Mouse (Mus musculus) adipocyte (in vitro differentiated cells): ENCODE measurements around the gene Sema3b.
"Not testable (repeated sequence)": the region's sequence is repeated elsewhere in the genome, so short reads cannot be mapped to it uniquely, and the experiment has no call there.

Source experiments
- DNase-seq: peaks from one replicate; pipeline ENCODE4 v3.0.0-alpha.2; 2016; ENCODE audit warnings: low spot score

Gene Sema3b

DNA sequence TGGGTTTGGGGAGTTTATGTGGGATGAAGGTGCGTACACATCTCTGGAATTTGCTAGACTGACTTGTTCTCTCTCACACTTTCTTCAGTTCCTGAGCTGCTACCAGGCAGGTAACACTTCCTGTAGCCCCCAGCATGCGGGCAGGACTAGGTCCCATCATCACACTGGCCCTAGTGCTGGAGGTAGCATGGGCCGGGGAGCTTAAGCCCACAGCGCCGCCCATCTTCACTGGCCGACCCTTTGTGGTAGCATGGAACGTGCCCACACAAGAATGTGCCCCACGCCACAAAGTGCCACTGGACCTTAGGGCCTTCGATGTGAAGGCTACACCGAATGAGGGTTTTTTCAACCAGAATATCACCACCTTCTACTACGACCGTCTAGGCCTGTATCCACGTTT, 39.0 kb downstream of the Sema3b start:
- no peak for DNase-seq

DNA sequence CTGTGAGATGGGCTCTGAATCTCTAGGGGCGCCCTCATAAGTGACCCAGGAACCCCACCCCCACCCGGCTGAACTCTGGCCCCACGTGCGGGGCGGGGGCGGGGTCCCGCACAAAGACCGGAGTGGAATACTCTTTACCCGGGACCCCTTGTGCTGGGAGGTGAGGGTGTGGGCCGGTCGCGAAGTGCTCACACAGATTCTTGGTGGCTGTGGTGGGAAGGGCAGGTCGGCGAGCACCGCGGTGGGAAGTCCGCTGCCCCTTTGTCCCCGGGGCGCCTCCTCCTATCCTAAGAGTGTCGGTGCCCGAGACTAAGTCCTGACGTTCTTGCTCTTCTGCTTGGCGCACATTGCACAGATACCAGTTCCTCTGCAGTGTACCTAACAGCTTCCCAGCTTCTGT, 39.8 kb downstream of the Sema3b start:
- no peak for DNase-seq

DNA sequence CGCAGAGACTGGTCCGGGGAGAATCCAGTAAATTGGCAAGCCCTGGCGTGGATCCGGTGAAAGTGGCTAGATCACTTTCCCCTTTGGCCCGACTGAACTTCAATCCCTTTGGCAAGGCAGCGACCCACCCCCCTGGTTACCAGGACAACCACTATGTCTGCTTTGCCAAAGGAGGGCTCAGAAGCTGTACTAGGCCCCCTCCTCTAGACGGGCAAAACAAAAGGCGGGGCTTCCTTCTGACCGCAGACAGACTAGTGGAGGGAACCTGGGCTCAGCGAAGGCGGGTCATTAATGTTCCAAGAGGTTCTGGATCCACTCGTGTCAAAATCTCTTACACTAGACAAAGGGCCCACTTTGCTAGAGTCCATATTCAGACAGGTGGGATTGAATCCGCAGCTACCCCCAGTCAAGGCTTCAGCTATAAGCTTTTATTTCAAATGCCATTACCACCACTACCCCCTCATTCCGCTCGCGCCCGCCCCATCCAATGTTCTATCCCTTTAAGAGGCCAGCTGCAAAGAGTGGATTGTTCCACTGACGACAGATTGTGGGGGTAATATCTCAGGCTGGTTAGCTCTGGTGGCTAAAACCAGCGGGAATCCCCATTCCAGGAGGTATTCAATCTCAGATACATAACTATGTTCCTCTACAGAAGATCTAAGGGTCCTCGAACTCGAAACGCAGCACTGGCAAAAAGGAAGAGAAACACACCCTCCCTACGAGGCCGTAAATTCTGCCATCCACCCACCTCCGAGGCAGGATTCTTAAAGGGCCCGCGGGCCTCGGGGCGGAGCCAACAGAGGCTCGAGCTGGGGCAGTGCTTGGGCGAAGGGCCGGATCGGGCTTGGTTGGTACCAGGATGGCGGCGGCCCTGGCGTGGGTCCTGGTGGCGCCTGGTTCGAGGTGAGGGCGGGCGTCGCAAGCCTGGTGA, 40.4 kb downstream of the Sema3b start:
- DNase-seq: peak; percentile 90

DNA sequence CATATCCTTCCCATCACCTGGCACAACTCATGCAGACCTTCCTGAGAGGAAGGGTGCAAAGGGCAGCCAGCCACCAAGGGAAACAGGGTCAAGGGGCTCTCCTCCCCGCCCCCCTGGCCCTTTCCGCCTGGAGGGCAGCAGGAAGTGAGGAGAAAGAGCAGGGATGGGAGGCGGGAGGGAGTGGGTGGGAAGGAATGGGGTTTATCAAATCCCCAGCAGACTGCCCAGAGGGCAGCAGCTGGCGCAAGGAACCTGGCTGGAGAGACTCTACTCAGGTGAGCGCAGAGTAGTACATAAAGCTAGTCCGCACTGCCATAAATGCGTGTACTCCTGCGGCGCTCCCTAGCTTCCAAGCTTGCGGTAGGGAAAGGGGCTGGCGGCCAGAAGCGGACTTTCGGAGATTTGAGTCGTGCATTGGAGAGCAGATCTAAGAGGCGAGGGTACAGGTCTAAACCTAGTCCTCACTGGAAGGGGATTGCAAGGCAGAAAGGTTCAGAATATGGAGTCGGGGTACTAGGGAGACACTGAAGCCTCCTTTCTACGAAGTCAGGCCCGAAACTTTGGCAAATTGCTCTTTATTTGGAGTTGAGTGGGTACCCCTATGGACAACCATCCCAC, 41.2 kb downstream of the Sema3b start, which contains the start of gene Hyal2:
Gene Hyal2, plus strand, starts transcription at position 244 of the 618 bp plus-strand sequence.
- DNase-seq: no peak

DNA sequence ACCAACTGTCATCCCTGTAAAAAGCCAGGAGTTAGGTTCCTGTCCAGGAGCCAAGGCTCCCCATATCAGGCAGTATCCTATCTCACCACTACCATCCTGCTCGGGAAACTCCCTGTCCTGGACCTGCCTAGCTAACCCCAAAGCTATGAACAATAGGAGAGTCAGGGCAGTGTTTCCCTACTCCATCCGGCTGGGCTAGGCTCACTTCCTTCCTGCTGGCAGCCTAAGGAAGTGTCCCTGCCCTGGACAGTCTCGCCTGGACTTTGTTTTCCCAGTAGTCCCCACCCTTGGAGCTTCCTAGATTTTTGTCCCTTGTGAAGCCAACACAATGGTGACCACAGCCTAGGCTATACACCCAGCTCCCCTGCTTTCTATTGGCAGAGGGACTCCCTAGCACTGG, 42.2 kb downstream of the Sema3b start:
- no peak for DNase-seq

DNA sequence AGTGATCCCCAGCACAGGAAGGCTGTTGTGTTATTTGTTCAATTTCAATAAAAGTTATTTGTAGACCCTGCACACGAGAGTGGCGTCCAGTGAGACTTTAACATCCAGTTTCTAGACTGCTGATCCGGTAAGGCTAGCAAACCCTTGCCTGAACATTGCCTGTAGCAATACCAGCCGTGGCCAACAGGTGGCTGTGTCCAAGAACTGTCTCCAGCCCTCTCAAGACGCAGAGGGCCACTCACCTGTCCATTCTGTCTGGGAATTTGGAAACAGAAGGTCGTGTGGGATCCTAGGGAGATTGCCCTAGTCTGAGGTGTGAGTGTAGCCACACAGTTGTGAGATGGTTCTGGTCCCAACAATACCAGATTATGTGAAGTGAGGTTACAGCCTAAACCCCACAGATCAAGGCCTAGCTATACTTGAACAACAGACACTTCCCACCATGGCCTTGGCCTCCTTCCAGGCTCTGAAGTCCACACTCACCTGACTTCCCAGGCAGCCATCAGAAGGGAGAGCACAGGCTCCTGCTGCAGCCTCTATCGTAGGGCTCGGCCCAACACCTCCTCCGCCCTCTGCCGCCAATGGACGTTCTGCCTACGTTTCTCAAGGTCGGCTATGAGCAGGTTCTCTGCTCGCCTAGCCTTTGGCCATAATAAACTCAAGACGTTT, 42.9 kb downstream of the Sema3b start:
- peak; percentile 78 for DNase-seq

DNA sequence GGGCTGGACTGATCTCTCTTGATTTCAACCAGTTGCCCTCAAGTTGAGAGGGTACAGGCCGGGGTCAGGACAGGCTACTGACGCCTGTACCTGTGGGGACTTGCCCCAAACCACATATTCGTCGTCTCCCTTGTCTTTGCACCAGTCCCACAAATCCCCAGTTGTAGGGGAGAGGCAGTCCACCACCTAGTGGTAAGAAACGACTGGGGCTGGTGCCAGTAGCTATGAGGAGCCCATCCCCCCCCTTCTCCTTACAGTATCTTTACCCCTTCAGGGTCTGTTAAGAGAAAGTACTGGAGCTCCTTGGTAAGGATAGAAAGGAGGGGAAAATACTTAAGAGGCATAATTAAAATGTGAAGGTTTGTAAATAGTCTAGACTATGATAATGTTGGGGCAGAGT, 43.5 kb downstream of the Sema3b start:
- not testable (repeated sequence) for DNase-seq

DNA sequence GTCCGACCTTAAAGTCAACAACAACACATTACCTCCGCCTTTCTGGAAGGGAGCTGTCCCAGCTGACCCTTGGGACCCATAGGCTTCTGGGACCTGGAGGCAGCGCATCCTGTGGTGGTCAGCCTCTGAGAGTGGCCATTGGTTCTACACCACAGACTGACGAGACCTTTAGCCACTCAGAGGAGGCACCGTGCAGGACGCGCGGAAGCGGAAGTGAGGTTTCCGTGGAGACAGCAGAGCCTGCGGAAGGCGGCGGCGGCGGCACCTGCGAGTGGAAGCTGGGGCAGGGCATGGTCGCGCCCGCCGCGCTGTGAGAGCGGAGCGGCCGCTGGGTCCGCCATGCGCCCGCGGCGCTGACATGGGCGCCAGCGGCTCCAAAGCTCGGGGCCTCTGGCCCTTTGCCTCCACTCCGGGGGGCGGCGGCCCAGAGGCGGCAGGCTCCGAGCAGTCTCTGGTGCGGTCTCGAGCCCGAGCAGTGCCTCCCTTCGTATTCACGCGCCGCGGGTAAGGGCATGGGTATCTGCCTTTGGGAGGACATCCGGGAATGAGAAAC, 45.9 kb downstream of the Sema3b start, which contains the start of gene Tusc2:
Gene Tusc2, plus strand, starts transcription at position 227 of the 553 bp plus-strand sequence.
- DNase-seq: peak; percentile 96

DNA sequence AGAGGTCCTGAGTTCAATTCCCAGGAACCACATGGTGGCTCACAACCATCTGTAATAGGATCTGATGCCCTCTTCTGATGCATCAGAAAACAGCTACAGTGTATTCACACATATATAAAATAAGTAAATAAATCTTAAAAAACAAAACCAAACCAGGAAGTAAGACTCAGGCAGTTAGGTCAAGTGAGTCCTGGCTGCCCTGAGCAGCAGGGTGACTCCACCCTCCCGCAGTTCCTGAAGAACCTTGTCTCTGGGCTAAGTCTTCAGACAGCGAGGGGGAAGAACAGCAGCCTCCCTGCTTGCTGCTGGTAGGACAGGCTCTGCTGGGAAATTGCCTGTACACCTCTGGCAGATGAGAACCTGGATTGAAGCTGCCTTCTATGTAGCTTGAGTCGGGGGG, 52.7 kb downstream of the Sema3b start:
- no peak for DNase-seq

DNA sequence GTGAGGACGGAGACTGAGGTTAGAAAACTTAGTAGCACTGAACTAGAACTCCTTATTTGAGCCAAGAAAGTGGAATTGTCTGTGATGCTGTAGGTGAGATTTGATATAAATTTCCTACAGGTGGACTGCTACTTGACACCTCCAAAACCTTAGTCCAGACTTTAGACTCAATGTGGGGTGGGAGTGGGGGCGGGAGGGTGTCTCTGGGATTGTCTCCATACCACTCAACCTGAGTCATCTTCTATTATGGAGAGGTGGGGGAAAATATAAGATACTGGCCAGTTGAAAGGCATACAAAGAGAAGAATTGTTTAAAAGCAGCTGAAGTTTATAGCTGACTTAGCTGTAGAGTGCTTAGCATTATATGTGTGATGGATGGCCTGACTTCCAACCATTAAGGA, 53.3 kb downstream of the Sema3b start:
- DNase-seq: no peak

DNA sequence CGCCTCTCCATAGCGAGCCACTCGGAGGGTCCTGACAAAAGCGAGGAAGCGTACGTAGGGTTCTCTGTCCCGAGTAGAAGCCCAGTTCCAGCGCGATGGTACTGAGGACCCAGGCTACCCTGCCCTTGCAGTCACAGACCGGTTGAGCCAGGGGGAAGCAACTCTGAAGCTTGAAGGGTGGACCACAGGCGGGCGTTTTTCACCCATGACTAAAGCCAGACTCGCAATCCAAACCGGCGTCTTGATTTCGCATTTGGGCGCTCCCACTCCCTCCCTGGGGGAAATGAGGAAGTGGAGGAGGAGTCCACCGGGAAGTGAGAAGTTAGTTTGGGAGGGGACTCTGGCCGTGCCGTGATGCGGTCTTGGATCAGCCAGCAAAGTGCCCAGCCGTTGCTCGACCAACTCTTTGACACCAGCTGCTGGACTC, 54.0 kb downstream of the Sema3b start:
- DNase-seq: peak; percentile 71

DNA sequence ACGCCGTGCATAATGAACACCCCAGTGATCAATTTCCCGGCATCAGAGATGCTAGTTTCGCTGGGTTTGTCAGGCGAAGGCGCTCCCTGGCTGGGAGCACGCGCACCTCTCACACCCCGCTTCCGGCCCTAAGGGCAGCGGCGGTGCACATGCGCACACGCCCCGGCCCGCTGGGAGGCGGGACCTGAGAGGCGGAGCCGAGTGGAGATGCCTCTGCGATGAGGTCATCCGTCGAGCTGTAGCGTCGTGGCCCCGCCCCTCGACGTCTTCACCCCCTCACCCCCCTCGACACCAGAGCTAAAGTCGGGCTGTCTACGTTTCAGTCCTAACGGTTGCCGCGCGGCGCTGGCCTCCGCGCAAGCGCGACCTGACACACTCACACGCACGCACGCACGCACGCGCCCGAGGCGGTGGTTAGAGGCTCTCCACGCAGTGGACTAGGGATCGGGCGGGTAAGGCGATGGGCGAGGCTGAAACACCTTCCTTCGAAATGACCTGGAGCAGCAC, 54.7 kb downstream of the Sema3b start:
- DNase-seq: peak; percentile 97

DNA sequence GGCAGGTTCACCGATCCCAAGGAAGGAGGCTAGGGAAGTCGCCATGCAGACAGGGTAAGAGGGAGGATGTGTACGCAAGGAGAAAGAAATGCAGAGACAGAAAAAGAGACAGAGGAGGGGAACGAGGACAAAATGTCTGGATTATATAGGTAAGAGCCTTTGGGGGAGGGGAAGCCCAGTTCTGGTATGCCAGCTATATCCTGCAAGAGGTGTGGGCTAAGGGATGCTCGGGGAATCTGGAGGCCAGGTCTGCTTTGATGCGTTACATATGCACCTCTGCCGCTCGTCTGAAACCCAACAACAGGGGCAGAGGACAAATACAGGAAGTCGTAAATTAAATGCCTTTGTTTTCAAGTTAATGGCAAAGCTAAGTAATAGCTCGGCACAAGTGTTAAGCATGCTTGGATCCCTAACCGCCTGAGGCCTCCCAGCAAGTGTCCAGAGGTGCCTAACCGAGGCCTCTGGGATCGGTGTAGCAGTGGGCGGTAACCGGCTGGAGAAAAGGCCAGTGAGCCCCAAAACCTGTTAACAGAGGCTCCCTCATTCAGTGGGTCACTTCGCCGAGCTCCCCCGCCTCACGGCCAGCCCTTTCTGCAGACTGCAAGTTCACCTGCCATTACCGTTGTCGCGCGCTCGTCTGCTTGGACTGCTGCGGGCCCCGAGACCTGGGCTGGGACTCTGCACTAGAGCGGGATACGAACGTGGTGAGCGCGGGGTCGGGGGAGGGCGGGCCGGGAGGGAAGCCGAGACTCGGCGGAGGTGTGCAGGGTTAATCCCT, 55.3 kb downstream of the Sema3b start:
- DNase-seq: no peak

DNA sequence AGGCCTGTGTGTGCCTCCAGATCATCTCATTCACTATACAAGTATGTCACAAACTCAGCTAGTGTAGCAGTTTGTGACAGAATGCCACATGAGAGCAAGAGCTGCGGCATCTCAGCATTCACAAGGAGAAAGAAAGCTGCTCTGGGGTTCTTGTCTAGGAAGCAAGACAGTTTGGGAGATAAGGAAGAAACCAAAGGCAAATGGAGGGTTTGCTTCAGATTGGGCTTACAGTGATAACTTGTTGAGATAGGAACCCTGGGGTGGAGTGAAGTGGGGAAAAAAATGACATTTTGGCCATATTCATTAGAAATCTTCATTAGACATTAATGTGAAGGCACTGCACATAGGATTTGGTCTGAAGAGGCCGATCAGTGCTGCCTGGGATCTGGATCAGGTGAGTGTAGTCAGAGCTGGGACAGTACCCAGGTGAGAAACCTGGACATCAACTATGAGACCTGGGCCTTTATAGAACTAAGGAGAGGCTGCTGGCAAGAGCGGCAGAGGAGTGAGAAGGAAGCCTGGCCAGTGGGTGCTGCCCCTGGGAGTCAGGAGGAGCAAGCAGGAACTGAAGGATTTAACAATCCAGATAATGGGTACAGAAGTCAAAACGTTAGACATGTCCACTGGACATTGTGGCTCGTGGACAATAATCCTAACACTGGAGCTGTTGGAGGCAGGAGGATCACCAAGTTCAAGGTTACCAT, 56.2 kb downstream of the Sema3b start:
- no peak for DNase-seq

DNA sequence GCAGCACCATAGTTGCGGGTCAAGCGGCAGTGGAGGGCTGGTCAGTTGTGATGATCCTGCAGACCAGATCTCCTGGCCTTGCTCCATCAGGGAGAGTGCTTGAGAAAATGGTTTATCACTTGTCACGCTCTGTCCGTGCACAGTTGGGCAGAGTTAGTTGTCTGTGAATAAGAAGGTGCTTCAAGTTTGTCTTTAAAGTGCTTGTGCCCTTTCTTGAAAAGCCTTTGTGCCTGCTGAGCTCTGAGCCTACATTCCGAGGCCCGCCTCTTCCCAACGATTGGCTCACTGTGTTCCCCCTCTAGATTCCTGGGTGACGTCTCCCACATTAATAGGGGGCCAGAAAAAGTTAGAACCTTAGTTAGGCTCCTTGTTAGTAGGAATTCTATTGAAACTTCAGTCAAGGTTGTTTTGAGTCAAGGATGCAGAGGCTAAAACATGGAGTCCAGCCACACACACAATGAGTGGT, 57.1 kb downstream of the Sema3b start:
- no peak for DNase-seq

DNA sequence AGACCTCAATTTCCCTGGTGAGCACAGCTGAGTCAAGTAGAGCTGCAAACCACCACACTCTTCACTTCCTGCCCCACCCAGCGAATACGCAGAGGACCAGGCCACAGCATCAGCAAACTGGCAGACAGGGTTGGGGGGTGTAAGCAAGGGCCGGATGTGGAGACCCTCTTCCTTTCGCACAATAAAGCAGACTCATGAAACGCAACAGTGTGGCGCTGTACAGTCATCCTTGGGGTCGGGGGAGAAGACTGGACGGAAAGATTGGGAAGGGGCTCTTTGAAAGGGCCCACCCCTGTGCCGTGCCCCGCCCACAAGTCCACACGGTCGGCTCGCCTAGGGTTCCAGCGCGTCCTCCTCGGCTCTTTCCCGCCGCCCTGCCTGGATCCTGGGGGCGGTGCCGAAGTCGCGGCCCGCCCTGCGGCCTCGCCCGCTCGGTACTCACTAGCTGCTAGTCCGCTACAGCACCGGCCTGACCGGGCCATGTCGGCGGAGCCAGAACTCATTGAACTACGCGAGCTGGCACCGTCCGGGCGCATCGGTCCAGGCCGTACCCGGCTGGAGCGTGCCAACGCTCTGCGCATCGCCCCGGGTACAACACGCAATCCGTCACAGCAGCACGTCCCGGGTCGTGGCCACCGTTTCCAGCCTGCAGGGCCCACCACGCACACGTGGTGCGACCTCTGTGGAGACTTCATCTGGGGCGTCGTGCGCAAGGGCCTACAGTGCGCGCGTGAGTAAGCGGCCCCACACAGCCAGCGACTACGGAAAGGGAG, 57.7 kb downstream of the Sema3b start, which contains the start of gene Rassf1:
Gene Rassf1, plus strand, starts transcription at position 439 of the 773 bp plus-strand sequence.
- DNase-seq: no peak

DNA sequence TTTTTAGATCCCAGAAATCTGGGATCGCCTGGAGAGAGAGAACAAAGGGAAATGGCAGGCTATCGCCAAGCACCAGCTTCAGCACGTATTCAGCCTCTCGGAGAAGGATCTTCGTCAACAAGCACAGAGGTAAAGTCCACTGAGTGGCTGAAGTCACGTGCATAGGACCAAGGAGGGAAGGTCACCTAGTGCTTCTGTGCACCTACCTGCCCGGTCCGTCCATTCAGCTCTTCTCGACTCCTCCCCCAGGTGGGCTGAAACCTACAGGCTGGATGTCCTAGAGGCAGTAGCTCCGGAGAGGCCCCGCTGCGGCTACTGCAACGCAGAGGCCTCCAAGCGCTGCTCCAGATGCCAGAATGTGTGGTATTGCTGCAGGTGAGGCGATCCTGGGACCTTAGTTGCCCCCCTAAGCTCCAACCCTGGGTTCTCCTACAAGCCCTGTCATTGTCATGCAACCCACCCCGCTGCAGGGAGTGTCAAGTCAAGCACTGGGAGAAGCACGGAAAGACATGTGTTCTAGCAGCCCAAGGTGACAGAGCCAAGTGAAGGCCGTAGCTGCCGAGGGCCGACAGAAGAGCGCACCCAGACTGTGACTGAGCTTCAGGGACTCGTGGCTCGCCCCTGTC, 58.4 kb downstream of the Sema3b start:
- DNase-seq: no peak

DNA sequence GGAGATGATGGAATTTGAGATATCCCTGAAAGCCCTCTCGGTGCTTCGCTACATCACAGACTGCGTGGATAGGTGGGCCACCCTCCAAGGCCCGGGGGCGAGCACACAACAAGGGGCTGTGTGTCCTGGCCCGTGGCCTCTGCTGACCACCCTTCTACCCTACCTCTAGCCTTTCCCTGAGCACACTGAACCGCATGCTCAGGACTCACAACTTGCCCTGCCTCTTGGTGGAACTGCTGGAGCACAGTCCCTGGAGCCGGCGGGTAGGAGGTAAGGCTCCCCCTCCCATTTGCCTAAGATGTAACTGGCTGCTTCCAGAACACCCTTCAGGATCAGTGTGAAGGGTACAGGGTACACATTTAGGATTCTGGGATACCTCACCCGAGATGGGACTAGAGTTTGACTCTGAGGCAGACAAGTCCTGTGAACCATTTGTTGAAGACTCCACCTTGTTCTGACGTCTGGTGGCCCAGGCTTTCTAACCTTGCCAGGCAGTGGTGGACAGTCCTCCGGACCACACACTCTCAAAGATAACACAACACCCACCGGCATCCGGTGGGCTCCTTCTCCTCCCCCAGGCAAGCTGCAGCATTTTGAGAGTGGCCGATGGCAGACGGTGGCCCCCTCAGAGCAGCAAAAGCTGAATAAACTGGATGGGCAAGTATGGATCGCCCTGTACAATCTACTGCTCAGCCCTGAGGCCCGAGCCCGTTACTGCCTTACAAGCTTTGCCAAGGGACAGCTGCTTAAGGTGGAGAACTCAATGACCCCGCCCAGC, 59.5 kb downstream of the Sema3b start:
- DNase-seq: no peak
